Mouse (Mus musculus): ENCODE data around the gene Cyp2d10.
A peak's percentile ranks its signal among the peaks of the same experiment; 100 is the strongest.

Cyp2d10 gene

GRCm38 (mm10) chr15:82358431-82359260 lies 48.3 kb downstream of the Cyp2d10 start:
- no peak for DNase-seq (ENCODE audit: low spot score)

- DNase-seq (ENCODE audit: low spot score): peak; percentile 98
Measured at GRCm38 (mm10) chr15:82354126-82354945, 52.7 kb downstream of the Cyp2d10 start, which contains the start of gene Ndufa6. Gene Ndufa6, minus strand, starts transcription at chr15:82354322.

GRCm38 (mm10) chr15:82353745-82354113 lies 53.3 kb downstream of the Cyp2d10 start:
- DNase-seq (ENCODE audit: low spot score): no peak

DNA sequence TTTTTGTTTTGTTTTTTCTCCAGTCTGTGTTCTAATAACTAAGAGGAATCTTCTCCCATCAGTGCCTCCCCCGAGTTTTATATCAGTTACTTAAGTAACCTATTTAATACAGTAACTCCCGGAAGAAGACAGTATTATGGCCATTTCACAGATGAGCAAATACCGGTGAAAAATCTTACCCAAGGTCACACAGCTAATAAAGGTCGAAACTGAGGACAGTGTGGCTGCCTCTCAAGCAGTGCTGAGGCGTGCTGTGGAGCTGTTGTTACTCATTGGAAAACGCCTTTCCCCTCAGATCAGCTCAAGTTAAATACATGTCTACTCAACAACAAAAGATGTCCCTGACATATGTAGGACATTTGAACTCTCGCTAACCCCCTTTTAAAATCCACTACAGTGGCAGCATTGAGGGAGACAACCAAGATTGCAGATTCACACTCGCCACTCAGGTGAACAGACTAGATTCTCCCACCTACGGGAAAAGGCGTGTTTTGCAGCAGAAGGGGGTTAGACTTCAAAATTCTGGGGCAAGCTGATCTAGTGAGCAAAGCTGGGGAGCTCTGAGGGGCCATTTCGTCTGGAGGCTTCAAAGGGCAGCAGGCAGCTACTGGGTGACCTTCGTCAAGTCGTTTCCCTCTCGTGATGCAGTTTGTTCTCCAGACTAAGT lies 53.8 kb downstream of the Cyp2d10 start:
- DNase-seq (ENCODE audit: low spot score): no peak
